Mouse (Mus musculus) retina, adult 2 months (tissue): ENCODE results near the gene Cers6.

Experiments used
- DNase-seq: peaks from one replicate; pipeline ENCODE4 v3.0.0-alpha.2; 2012; ENCODE audit warnings: low read depth, low spot score

The Cers6 gene

DNA sequence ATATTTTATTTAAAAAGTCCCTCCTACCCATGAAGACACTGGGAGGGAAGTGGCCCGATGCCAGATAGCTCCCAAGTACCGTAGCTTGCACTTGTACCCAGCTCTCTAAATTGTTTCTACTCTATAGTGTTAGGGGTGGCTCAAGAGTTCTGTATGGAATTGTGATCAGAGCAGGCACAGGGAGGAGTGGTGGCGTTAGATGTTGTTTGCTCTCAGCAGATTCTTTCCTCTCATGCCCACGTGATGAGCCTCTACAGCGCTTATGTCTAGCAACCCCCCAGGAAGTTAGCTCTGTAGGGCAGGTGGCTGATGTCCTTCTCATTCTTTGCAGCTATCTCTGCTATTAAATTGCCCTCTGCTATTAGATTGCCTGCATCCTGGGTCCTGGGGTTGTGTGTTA lies 98.8 kb downstream of the Cers6 start:
- no peak for DNase-seq

DNA sequence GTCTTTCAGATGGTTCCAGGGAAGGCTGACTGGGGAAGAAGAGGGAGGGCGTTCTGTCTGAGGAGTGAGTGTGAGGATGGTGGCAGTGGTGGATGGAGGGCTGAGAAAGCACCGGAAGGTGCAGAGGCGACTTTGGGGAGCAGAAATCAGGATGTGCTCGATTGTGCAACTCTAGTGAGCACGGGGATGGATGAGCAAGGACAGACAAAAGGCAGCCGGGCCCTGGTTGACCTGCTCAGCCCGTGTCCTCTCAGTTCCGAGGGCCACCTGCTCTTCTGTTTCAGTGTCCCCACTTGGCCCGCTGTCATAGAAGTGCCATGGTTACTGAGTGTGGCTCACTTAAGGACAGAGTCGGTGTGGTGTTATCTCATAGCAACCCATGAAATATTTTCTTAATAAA lies 99.4 kb downstream of the Cers6 start:
- DNase-seq = no peak

DNA sequence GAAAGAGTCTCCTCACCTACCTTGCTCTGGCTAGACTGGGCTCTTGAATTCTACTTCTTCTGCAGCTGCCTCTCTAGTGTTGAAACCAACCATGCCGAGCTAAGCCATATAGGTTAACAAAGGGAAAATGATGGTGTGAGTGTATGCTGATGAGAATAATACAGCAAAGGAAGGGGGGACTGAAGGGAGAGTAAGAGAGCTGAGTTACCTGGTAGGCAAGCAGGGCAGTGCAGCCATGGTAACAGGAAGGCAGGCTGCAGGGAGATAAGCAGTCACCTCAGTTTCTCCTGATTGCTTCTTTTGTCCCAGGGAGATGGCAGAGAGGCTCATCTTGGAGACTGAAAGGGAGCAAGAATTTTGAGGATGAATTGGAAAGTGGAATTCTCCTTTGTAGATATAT lies 105.1 kb downstream of the Cers6 start:
- DNase-seq = no peak

DNA sequence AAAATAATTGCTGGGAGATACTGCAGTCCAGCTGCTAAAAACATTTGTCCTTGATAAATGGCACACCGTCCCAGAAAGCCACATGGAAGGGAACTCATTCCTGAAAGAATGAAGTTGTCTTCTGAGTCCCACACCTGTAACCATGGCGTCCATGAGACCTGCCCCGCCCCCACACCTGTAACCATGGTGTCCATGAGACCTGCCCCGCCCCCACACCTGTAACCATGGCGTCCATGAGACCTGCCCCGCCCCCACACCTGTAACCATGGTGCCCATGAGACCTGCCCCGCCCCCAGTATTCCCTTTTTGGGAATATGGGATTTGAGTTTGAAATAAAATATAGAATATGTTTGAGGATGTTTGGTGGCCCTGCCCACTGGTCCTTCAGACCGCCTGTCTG lies 106.8 kb downstream of the Cers6 start:
- DNase-seq = no peak

DNA sequence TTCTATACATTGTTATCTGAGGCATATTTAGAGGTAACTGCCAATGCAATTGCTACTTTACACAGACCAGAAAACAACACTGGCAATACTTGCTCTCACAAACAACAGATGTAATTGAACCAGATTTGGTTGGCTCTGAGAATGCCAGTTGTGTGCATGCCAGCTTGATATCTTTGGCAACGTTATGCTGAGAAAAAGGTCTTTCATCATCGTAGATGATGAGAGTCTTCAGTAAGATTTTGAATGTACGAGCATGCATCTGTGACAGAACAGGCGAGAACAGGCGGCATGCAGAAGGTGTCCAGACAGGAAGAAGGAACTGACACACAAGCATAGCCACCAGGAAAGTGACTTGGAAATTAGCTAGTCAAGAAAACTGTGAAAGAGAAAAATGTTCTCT lies 110.6 kb downstream of the Cers6 start:
- no peak for DNase-seq

DNA sequence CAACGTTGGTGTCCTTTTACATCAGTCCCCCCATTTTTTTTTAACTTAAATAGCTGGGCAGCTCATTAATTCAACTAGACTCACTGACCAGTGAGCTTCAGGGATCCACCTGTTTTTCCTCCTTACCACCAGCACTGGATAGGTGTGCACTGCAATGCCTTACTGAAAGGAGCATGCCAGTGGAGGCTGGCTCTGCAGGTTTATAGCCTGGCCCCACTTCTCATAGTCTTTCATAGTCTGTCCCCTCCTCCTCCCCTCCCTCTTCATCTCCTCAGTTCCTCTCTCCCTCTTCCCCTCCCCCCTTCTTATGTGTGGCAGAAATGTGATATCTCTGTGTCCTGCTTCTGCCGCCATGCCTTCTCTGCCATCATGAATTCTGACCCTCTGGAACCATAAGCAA lies 112.5 kb downstream of the Cers6 start:
- DNase-seq = no peak

DNA sequence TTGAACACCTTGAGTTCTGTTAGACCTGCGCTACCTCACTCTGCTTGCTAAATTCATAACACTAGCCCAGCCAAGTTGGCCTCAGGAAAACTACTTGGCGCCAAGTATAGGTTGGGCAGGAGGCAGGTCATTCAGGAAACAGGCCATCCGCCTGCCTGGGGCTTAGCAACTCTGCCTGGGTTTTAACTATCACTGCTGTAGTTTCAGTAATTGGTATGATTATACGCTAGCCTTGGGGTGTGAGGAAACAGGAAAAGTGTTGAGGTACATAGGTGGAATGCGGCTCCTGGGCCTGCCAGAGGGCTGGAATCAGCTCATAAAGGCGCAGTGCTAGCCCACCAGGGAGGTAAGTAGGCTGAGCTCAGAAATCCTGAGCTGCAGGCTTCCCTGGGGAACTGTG lies 114.0 kb downstream of the Cers6 start:
- DNase-seq = no peak

DNA sequence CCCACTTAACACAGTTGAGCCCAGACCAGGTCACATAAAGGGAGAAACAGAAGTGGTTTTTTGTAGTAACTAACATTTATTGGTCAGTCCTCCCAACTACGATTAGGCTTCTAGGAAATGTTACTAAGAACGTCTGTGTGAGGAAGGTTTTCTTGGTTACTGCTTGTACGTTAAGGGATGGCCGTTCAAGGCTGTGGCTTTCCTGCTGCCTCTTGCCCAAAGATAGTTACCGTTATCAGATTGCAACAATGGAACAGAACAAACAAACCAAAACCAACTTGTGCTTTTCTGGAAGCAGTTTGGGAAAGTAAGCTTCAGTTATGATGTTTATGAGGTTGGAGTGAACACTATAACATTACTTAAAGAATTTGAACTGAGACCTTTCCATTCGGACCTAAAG lies 114.5 kb downstream of the Cers6 start:
- DNase-seq = no peak

DNA sequence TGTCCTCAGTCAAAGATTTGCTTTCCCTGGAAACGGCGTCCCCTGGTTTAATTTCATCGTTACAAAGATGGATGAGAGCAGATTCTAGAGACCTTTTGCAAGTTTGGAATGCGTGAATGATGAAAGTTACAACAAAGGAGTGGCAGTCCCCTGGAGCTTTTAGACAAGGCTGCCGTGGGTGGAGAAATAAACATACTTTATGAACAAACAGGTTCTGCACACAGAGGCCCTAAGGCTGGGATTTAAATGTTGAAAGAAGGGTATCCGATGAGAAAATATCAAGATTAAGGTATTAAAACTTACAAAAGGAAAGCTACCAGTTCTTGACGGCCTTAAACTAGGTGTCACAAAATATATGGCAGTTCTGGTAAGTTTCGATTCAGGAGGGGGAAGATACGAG lies 117.0 kb downstream of the Cers6 start:
- no peak for DNase-seq

DNA sequence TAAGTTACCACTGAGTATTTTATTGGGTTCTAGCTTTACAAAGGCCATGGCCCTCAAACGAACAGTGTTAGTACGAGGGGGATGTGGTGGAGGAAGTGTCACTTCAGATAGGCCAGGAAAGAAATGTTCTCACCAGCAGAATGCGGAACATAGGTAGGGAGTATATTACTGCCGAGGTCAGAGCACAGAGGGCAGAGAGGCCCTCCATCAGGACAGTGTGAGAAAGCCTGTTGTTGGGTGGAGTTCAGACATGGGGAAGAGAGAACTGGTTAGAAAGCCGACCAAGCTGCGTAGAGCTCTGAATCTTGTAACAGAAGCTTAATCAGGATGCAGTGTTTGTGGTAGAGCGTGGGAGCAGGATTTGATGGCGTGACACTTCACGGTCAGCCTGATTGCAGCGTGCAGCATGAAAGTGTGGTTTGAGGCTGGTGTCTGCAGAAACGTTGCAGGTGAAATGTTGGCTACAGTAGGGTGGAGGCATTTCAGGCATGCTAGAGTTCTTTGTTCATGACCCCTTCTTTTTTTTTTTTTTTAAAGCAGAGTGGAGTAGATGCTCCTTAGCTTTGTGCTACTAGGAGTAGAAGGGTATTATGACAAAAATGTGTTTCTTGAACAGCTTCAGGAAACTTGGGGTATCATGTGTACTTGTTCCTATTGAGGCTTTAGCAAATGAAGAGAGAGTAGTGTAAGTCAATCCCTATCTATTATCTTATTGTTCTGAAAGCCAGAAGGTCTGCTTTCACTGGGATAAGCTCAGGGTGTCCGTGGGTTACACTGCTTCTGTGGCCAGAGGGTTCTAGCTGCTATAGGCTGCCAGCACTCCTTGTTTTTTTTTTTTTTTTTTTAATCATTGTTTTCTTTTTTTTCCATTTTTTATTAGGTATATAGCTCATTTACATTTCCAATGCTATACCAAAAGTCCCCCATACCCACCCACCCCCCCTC lies 117.7 kb downstream of the Cers6 start:
- DNase-seq = no peak

DNA sequence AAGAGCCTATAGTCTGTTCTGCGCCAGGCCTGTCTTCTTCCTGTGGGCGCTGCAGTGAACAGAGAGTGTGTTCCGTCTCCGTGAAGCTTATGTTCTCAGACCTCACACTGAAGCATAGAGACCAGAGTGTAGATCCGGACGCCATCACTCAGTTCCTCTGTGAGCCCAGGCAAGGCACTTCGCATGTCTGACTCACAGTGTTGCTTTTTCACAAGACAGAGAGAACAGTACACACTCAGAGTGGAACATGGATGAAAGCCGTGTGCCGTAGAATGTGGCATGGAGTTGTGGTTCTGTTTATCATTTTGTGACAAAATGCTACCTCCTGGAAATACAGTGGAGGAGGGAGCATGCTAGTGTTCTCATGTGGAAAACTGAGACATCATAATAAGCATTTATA lies 120.1 kb downstream of the Cers6 start:
- no peak for DNase-seq

DNA sequence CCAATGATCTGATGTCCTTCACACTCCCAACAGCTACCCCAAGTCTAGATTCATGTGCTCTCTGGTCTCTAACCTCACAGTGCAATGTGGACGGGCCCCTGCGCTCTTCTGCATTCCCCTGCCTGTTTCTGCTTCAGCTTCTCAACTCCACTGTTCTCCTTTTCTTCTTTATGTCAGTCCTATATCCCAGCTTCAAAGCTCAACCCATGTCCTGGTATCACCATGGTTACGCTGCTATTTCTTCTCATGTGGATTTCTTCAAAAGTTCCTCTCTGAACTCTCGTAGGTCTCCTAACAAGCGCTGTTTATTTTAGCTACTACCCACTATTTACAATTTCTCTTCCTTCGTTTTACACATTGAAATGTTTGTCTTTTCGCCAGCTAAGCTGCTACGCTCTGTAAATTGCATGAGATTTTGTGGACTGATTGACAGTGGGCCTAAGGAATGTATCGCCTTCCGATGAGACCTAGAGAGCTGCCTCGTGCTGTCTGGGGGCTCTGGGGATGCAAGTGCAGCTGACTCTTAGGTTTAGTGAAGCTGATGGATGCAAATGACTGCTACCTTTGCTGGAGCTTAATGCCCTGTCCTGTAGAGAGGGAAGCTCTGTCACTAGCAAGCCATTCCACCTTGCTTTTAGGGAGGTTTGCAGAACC lies 120.6 kb downstream of the Cers6 start:
- DNase-seq = no peak

DNA sequence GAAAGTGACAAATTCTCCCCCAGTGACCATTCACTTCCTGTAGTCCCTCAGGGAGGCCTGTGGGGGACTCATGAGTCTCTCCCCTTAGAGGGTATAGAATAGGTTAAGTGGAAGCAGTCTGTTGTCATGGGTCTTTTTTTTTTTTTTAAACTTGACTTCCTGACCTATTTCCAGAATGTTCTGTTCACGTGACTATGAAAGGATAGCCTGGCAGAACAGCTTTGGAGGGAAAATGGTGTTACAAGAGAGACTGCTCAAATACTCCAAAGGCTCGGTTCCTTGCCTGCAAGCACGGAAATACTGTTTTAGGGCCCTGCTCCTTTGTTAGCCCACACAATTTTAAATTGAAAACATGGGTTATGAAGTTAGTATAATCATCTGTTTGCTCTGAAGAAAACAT lies 121.7 kb downstream of the Cers6 start:
- no peak for DNase-seq

DNA sequence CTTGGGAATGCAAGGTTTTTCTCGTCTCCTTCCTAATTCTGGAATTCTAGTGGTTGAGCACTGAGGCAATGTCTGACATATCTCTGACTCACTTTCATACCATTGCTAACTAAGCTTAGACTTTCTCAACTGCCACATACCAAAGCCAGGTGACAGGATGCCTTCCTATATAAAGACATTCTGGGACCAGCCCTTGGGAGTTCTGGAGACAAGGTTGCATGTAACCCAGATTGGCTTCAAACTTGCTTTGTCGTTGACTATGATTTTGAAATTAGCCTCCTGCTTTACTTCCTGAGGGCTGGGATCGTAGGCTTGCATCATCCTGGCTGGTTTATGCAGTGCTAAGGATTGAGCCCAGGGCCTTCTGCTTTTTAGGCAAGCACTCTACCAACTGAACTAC lies 122.2 kb downstream of the Cers6 start:
- no peak for DNase-seq

DNA sequence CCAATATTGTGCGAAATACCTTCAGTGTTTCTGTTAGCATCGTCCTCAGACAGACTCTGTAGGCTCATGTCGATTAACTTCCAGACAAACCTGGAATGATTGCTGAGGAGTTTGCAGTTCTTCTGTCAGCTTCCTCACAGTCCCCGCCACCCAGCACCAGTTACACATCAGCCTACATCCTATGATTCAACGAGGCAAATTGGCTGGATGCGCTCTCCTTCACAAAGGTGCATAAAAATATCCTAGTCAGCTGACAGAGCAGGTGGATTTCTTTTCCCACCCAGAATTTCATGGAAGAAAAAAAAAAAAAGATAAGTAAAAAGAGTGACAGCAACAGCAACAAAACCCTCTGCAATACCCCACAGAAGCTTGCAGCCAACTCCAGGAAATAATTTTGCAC lies 127.9 kb downstream of the Cers6 start:
- DNase-seq = no peak

DNA sequence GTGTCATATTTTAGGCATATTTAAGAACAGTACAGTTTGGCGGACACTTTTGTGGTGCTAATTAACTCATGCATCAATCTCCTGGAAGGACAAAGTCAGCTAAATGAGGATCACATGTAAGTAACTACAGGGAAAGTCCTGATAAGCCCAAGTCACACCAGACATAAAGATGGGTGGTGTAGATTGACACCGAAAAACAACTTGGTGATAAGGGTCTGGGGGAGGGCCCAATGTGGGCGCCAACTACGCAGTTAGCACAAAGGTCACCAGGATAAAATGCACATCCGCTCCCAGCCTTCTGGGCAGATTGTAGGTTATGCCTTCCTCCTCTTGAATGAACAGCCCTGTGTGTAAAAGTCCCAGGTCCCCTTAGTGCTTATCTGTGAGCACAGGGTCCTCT lies 131.4 kb downstream of the Cers6 start:
- DNase-seq = no peak

DNA sequence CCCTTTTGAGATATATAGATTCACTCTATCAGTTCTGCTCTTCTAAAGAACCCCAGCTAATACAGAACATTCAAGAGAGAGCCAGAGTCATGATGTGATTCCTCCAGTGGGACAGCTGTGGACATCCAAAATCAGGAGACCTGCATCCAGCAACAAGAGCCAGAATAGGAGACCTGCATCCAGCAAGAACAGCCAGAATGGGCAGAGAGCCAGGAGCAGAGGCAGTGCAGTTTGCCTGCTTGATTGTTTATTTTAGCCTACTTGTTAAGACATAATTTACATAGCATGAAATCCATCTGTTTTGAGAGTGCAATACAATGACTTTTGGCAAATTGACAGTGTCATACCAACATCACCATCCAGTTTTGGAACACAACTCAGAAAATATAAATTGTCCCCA lies 133.2 kb downstream of the Cers6 start:
- no peak for DNase-seq

DNA sequence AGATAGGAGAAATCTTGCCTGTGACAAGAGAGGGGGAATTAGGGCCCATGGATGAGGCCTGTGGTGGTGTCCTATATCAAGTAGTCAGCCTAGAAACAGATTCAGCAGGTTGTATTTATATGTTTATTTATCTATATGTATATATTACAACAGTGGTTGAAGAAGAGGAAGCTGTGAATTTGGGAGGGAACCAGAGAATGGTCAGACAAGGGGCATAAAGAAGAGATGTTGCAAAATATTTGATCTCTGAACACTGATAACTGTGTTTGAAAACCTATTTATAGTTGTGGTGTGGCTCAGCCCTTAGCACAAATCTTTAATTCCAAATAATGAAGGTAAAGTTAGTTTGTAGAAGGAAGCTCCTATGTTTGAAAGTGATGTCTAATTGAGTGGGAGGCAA lies 134.5 kb downstream of the Cers6 start:
- DNase-seq = no peak

DNA sequence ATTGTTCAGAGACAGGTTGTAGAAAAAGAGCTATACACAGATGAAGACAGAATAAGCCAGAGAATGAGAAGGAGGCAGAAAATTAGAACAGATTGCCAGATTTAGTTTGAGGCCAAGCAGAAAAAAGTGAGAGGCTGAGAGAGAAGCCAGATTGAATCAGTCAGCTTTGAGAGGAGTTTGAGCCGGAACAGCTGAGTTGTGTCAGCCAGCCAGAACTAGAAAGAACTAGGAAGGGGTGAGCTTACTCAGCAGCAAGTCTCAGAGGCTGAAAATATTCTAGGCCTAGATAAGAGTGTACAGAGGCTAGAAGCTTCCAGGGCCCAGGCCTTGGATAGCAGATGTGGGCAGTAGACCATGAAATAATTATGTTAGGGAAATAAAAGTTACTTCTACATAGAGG lies 135.0 kb downstream of the Cers6 start:
- DNase-seq = no peak

DNA sequence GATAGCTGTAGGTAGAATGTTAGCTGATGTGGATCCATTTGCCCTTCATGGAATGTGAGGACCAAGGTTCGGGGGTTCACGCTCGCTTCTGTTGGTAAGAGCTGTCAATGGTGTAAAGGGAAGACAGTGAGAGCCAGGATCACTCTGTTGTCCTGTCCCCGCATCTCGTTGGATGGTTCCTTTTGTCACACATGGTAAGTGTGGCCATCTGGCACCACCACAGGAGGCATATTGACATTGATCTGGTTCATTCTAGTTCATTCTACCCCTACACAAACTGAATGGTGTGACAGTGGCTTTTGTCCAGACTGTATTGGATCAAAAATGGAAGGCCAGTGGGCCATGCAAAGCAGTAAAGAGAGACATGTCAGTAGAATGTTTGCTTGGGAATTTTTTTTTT lies 142.8 kb downstream of the Cers6 start:
- DNase-seq = no peak

DNA sequence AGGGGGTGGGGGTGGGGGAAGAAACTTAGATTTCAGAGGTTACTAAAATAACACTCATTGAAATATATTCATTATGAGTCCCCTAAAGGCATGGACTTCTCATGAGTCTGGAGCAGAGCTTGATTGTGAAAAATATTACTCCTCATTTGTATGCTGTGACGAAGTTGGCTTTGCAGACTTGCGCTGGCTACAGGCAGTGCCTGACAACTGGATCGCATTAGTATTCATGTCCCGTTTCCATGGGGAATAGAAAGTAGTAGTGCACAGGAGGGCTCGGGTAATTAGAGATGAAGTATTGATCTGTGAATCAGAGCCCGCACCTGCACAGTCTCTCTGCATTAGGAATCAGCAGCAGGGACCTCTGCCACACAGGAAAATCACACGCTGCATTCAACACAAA lies 150.2 kb downstream of the Cers6 start:
- DNase-seq = no peak

DNA sequence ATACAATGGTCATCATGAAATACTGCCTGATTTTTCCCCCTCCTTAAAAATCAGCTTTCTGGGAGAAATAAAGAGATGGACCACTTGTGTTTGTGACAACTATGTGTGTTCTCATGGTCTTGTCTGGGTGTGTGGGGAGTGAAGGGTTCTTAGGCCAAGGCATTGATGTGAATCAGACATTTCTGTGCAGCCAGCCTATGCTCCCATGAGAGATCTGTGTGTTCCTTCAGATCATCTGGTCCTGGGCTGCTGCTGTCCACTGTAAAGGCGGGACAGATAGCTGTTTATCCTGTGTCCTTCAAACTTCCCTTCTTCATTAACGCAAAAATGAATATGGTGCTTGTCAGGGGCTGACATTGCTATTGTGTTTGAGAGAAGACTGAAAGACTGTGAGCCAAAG lies 150.6 kb downstream of the Cers6 start:
- DNase-seq = no peak

DNA sequence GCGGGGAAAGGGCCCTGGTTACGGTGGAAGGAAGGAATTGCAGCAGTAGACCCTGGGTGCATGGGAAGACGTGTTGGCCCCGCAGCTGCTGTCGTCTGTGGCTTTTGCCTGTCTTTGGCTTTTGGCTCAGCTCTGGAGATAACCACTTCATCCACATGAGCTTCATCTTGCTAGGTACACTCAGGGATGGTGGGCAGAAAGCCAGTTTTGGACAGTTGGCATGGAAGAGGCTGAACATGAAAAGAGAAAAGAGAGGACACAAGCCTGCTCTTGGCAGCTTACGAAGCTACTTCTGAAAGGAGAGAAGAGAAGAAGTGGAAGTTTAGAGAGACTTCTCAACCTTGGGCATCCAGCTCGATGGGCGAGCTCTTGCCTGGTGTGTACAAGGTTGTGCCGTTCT lies 153.0 kb downstream of the Cers6 start:
- no peak for DNase-seq
